Mouse (Mus musculus): ENCODE data around the gene Fancl. TPM values are rescaled to one million over a fixed set of nuclear protein-coding genes. Genes with fewer than 3 reads are reported as not detected.

Gene Fancl
- 10 to 100 TPM; 14.5 to 17.0 TPM for total RNA-seq (2023)

DNA sequence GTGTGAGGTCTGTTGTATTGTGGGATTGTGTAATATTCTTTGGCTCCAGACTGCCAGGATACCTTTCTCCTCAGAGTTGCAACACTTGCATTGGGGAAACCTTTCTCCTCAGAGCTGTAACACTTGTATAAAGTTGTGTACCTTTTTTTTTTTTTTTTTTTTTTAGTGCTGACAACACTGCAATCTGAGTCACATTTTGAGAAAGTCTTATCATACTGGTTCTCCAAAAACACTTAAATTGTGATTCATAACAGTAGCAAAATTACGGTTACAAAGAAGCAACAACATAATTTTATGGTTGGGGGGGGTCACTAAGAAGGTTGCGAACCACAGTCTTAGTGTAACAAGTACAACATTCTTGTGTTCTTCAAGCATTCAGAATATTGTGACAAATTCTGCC, at the start of gene Fancl:
Fancl (plus strand) TSS at position 165 of the 400 bp plus-strand sequence.

Other genes with a start within 250 kb of the Fancl start
- gene 5730522E02Rik, start 175.4 kb upstream of the Fancl start, total RNA-seq (2023), result 1 to 10 TPM in 1 of 2 experiments, not detected in 1; 1.5 TPM
- not detected for gene Gm6899, start 207.1 kb downstream of the Fancl start, total RNA-seq (2023)
- gene Vrk2, start 207.9 kb downstream of the Fancl start, total RNA-seq (2023), result 10 to 100 TPM; 62.2 to 86.4 TPM

All from monocyte, adult 59 days (primary cell).